Mouse (Mus musculus) forebrain, postnatal 0 days (tissue): ENCODE results near the gene Pbx1. TPM values are rescaled to one million over a fixed set of nuclear protein-coding genes. Genes with fewer than 3 reads are reported as not detected.

Experiments used
- ATAC-seq: fragments of 200-750 bp; cut with Nextera tagmentation; 2 replicates; pipeline ENCODE4 v1.8.0; 2017; ENCODE audit warnings: mild to moderate bottlenecking, moderate library complexity
- DNase-seq: peaks from one replicate; pipeline ENCODE4 v3.0.0-alpha.2; 2015
- H3K27ac ChIP-seq: fragments of 300-500 bp; sonication (generic); 2 replicates; pipeline ENCODE4 v1.5.1; 2014; ENCODE audit warnings: low read depth, mild to moderate bottlenecking, antibody characterized with exemption, low read length, moderate library complexity, mixed read lengths
- H3K27me3 ChIP-seq: fragments of 300-500 bp; sonication (generic); 2 replicates; pipeline ENCODE4 v1.6.1; 2014; ENCODE audit warnings: mild to moderate bottlenecking, low read length, mixed read lengths; ENCODE audit not compliant: insufficient read depth
- H3K36me3 ChIP-seq: fragments of 300-500 bp; sonication (generic); 2 replicates; pipeline ENCODE4 v1.6.1; 2014; ENCODE audit warnings: mild to moderate bottlenecking, moderate library complexity; ENCODE audit not compliant: insufficient read depth
- H3K4me1 ChIP-seq: fragments of 300-500 bp; sonication (generic); 2 replicates; pipeline ENCODE4 v1.6.1; 2014; ENCODE audit warnings: antibody characterized with exemption; ENCODE audit not compliant: insufficient read depth
- H3K4me2 ChIP-seq: fragments of 300-500 bp; sonication (generic); 2 replicates; pipeline ENCODE4 v1.6.1; 2014; ENCODE audit warnings: low read depth, mild to moderate bottlenecking, moderate library complexity
- H3K4me3 ChIP-seq: fragments of 300-500 bp; sonication (generic); 2 replicates; pipeline ENCODE4 v1.5.1; 2014; ENCODE audit warnings: low read depth, low read length, mixed read lengths
- H3K9ac ChIP-seq: fragments of 300-500 bp; sonication (generic); 2 replicates; pipeline ENCODE4 v1.6.1; 2014; ENCODE audit warnings: mild to moderate bottlenecking
- H3K9me3 ChIP-seq: fragments of 300-500 bp; sonication (generic); 2 replicates; pipeline ENCODE4 v1.6.1; 2016; ENCODE audit warnings: low read length
- CTCF ChIP-seq: sonication (generic); IDR thresholded peaks from 2 replicates; pipeline ENCODE4 v1.5.1; 2016; ENCODE audit warnings: antibody characterized with exemption, control low read depth, low read depth
- WGBS: fragments of 180-500 bp; shearing (Covaris S2); extraction: QIAGEN DNeasy Blood & Tissue Kit; methylation state at CpG from one replicate; pipeline ENCODE4 v1.1.7; 2014; 5-methylcytosine and 5-hydroxymethylcytosine counted together
- polyA plus RNA-seq: library from polyadenylated mRNA; unstranded; fragments of >200 nt; fragmentation: Nextera tagmentation; extraction: Ambion mirVana; gene quantifications from 2 replicates; pipeline ENCODE4 v1.2.1, GENCODE M21; 2015
- total RNA-seq: library from RNA; depleted of rRNA; stranded (reverse); fragments of >200 nt; gene quantifications from 2 replicates; pipeline ENCODE4 v1.2.3, GENCODE M21; 2014

Gene Pbx1
- total and polyA plus RNA-seq, 2 experiments from 2014 or later, result 60.5 to 95.9 TPM

DNA sequence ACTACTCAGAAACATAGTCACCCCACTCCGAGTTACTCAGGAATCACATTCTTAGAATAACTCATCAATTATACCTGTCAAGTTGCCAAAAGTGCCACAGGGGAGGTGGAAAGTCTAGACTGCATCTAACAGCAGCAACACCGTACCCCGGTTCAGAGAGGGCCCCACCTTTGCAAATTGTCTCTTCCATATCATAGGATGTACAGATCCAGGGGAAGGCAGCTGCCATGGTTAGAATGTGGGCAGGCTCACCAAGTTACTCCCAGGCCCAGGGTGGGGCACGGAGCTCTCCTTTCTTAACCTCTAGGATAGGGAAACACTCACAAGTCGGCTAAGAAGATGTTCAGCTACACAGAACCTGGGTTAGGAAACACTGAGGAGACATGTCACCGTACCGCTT is 29.4 kb downstream of the Pbx1 start:
- no peak for TF ChIP-seq CTCF
- Histone ChIP-seq H3K4me2 (no peak overlapping the region), H3K4me1 (no peaks in the 10 kb centered on the region), H3K9ac (no peak overlapping the region), H3K27ac (no peak overlapping the region), H3K9me3 (no peaks in the 10 kb centered on the region), H3K36me3 (peaks cover 10% of the 10 kb centered on the region; the same call in 1 of the 2 replicates), H3K4me3 (no peak overlapping the region), H3K27me3 (no peaks in the 10 kb centered on the region)
- 39% methylated on average over 7 of the region's 7 CpGs for WGBS
- ATAC-seq (peak; percentile 64), DNase-seq (no peak)

DNA sequence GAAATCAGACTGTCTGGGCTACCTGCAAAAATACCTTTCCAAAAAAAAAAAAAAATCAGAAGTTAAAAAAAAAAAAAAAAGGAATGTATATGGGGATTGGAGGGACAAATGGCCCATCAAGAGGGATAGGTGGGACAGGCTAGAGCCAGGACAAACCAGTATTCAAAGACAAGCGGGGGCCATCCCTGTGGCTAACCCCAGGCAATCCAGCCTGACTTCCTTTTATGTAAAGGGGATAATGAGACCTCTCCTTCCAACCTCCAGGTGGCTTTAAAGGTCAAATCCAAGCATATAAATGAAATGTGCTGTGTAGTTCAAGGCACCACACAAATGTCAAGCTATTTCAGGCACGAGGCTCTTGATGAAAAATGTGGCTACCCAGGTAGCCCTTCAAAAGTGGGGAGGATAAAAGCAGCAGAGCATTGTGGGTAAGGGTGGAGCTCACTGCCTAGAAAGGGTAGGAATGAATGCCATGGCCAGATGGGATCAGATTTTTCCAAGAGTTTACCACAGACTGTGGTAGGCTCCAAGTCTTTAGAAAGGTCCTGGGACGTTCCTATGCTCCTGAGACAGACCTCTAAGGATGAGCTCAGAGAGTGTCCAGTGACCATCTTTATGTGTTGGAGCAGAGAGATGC is 36.4 kb downstream of the Pbx1 start:
- no peaks in the 10 kb centered on the region for H3K27me3 ChIP-seq
- TF ChIP-seq CTCF, result no peak
- ATAC-seq, result no peak
- peaks cover 20% of the 10 kb centered on the region for H3K4me1 ChIP-seq
- no peak overlapping the region for H3K4me3 ChIP-seq
- DNase-seq, result no peak
- H3K27ac ChIP-seq, result no peak overlapping the region
- no peaks in the 10 kb centered on the region for H3K9me3 ChIP-seq
- peaks cover 17% of the 10 kb centered on the region for H3K36me3 ChIP-seq
- no peak overlapping the region for H3K4me2 ChIP-seq
- 61% methylated on average over 3 of the region's 3 CpGs for WGBS
- H3K9ac ChIP-seq, result no peak overlapping the region

DNA sequence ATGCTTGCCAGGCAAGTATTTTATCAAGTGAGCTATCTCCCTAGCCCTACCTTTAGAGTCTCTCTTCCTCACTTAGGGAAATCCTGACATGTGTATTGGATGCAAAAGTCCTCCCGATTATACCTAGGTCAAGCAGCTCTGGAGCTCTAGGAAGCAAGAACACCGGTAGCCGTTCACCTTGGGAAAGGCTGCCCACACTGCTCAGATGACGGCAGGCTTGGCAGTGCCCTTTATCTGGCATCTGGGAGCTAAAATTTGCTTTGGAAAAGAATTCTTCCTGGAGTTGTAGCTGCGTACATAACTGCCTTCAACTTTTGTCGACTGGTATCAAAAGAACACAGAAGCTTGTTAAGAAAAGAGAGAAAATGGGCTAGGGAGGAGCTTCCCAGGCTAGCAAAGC is 37.5 kb downstream of the Pbx1 start:
- Histone ChIP-seq H3K27ac (no peak overlapping the region; the same call in 1 of the 2 replicates), H3K27me3 (no peaks in the 10 kb centered on the region), H3K4me1 (peaks cover 20% of the 10 kb centered on the region), H3K9ac (no peak overlapping the region), H3K4me3 (no peak overlapping the region), H3K4me2 (no peak overlapping the region), H3K36me3 (peaks cover 17% of the 10 kb centered on the region), H3K9me3 (no peaks in the 10 kb centered on the region)
- DNase-seq, result no peak
- no peak for ATAC-seq
- WGBS, result 31% methylated on average over 6 of the region's 6 CpGs
- no peak for TF ChIP-seq CTCF

DNA sequence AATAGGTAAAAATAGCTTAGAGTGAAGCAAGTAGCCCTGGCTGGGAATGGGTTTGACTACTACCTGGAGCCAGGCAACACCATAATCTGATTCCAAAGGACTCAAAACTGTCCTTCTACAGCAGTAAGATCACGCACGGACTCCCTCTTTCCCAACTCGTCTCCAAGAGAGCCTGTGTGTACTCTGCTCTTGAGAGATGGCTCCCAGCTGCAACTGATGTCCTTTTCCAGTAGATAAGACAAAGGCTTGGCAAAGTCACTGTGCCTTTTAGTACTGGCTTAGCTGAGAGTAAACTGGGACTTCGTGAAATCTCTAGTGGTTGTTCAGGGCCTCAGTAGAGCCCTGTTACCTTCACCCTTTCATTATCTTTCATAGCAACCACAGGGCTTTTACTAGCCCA is 38.6 kb downstream of the Pbx1 start:
- Histone ChIP-seq H3K9me3 (no peaks in the 10 kb centered on the region), H3K9ac (no peak overlapping the region), H3K27me3 (no peaks in the 10 kb centered on the region), H3K4me3 (no peak overlapping the region), H3K4me2 (no peak overlapping the region), H3K36me3 (peaks cover 17% of the 10 kb centered on the region), H3K4me1 (peaks cover 20% of the 10 kb centered on the region), H3K27ac (no peak overlapping the region; the same call in none of the 2 replicates)
- 38% methylated on average over 4 of the region's 4 CpGs for WGBS
- ATAC-seq (no peak), DNase-seq (no peak)
- no peak for TF ChIP-seq CTCF

DNA sequence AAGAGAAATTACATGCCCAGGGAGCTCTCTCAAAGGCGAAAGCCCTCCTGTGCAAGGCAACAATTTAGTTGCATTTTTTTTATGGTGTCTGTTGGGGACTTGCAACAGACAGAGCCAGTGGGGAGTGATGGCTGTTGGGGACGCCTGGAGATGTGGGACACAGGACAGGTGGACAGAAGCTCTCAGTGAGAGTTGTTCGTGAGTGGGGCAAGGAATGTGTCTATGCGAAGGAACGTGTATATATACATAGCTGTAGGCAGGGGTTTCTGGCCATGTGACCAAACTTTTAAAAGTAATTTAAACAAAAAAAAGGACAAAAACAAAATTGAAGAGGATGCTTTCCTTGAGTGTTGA is 39.6 kb downstream of the Pbx1 start:
- Histone ChIP-seq H3K4me2 (0 out of 2 replicates have a peak overlapping the region, but pooled peaks have one; percentile 13), H3K27me3 (no peaks in the 10 kb centered on the region), H3K4me1 (peaks cover 20% of the 10 kb centered on the region), H3K36me3 (peaks cover 17% of the 10 kb centered on the region), H3K9me3 (no peaks in the 10 kb centered on the region), H3K9ac (no peak overlapping the region), H3K4me3 (no peak overlapping the region), H3K27ac (peak overlapping the region; percentile 35; the same call in 1 of the 2 replicates)
- WGBS, result 23% methylated on average over 5 of the region's 5 CpGs
- TF ChIP-seq CTCF, result no peak
- ATAC-seq (no peak), DNase-seq (no peak)

DNA sequence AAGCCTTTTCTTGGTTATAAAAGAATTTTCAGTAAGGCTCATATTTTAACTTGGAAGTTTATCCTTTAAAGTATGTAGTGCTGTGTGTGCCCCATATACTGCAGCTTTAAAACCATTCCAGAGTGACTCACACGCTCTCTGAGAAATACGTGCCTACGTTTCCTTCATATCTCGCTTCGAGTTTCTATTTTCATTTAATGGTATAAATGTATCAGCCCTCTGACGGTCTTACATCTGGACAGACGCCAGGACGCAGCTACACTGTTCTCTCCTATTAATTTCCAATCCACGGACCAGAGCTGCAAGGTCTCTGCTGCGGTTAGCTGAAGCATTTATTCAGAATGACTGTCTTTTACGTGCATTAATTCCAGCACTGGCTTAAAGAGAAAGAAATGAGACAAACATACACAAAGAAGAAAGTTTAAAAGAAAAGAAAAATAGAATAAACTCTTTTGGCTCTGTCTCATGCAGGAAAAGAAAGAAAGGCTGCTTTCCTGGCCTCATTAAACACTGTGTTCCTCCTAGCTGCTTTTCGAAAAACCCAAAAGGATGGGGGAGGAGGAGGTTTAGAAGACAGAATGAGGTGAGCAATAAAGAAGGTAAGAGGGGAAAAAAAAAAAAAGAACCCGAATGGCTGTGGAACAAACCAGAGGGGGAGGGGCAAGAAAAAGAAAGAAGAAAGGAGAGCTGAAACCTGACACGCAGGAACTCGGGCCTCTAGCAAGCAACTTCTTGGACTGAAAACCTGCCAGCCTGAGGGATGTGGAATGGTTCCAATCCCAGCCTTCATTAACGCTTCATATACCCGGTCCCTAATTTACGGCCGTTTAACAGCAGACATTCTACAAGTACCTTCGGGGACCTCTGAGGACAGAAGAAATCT is 40.2 kb downstream of the Pbx1 start:
- WGBS, result 11% methylated on average over 20 of the region's 20 CpGs
- peak; percentile 68 for DNase-seq
- Histone ChIP-seq H3K36me3 (peaks cover 17% of the 10 kb centered on the region), H3K9ac (no peak overlapping the region), H3K4me3 (no peak overlapping the region), H3K9me3 (no peaks in the 10 kb centered on the region), H3K27ac (peak overlapping the region; percentile 35; the same call in 1 of the 2 replicates), H3K4me2 (peak overlapping the region; percentile 13; the same call in 1 of the 2 replicates), H3K4me1 (peaks cover 20% of the 10 kb centered on the region), H3K27me3 (no peaks in the 10 kb centered on the region)
- TF ChIP-seq CTCF, result no peak
- peak; percentile 26; the same call in 1 of the 2 replicates for ATAC-seq

DNA sequence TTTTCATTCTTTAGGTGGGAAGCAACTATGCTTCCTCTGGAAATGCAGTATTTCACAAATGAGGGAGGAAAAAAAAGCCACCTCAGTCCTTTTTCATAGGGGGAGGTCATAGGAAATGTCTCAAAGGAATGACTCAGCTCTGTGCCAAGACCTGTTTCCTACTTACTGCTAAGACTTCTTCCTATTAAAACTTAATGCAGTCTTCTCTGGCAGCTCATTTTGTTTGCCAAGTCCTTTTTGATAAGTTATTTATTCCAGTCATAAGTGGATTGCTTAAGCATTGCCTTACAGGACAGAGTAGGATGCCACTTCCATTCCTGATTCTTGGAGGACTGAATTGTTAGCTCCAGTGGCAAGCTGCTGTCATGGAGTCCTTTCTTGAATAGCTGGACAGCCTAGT is 41.3 kb downstream of the Pbx1 start:
- no peak for TF ChIP-seq CTCF
- Histone ChIP-seq H3K4me1 (peaks cover 25% of the 10 kb centered on the region), H3K9me3 (no peaks in the 10 kb centered on the region), H3K4me3 (no peak overlapping the region), H3K9ac (no peak overlapping the region), H3K27me3 (no peaks in the 10 kb centered on the region), H3K36me3 (peaks cover 17% of the 10 kb centered on the region), H3K27ac (no peak overlapping the region), H3K4me2 (no peak overlapping the region)
- ATAC-seq (no peak), DNase-seq (no peak)
